30 mouse cellular contexts compared by ENCODE assay signal in genomic region chr3:70385961-70386360, GRCm38 (mm10).
"Had no signal": no experiment of that assay in that cellular context is flagged by ENCODE, and none has a peak within 500 bp of the region (broad histone marks: within the 10 kb centered on the region; RNA-seq: fewer than 3 reads in every experiment).

No protein-coding gene starts in this region.

- H3K4me1 ChIP-seq: limb, embryonic 10.5 days; limb, embryonic 12.5 days; limb, embryonic 15.5 days; liver, embryonic 12.5 days; liver, embryonic 13.5 days; liver, embryonic 15.5 days; lung, embryonic 15.5 days; megakaryocyte, embryonic 14.5 days; midbrain, embryonic 10.5 days; midbrain, embryonic 12.5 days; midbrain, embryonic 13.5 days; midbrain, embryonic 15.5 days; neural tube, embryonic 12.5 days had no signal

- DNase-seq: left cerebral cortex, postnatal 4 days; liver; liver, embryonic 13.5 days; liver, postnatal 0 days; lung, adult 18-20 months; lung, adult 2 months; lung, embryonic 14.5 days; lung, postnatal 10 days; lung, postnatal 14 days; lung, postnatal 36 days; lung, postnatal 4 days; midbrain, embryonic 14.5 days had no signal

- H3K4me3 ChIP-seq: limb, embryonic 10.5 days; limb, embryonic 12.5 days; limb, embryonic 13.5 days; limb, embryonic 15.5 days; liver, embryonic 12.5 days; liver, embryonic 13.5 days; liver, embryonic 15.5 days; lung, embryonic 15.5 days; megakaryocyte, embryonic 14.5 days; midbrain, embryonic 10.5 days; midbrain, embryonic 12.5 days; midbrain, embryonic 13.5 days; midbrain, embryonic 15.5 days; myocyte; neural tube, embryonic 12.5 days had no signal

- H3K9me3 ChIP-seq: limb, embryonic 10.5 days; limb, embryonic 12.5 days; limb, embryonic 13.5 days; limb, embryonic 15.5 days; liver, embryonic 12.5 days; liver, embryonic 13.5 days; liver, embryonic 15.5 days; lung, embryonic 15.5 days; megakaryocyte, embryonic 14.5 days; midbrain, embryonic 10.5 days; midbrain, embryonic 12.5 days; midbrain, embryonic 13.5 days; midbrain, embryonic 15.5 days; neural tube, embryonic 12.5 days had no signal

- H3K27me3 ChIP-seq: limb, embryonic 12.5 days; limb, embryonic 13.5 days; limb, embryonic 15.5 days; liver, embryonic 12.5 days; liver, embryonic 13.5 days; liver, embryonic 15.5 days; lung, embryonic 15.5 days; megakaryocyte, embryonic 14.5 days; midbrain, embryonic 12.5 days; midbrain, embryonic 13.5 days; midbrain, embryonic 15.5 days; neural tube, embryonic 12.5 days had no signal

- H3K4me2 ChIP-seq: limb, embryonic 12.5 days; limb, embryonic 13.5 days; limb, embryonic 15.5 days; liver, embryonic 11.5 days; liver, embryonic 12.5 days; liver, embryonic 13.5 days; liver, embryonic 15.5 days; lung, embryonic 14.5 days; lung, embryonic 15.5 days; midbrain, embryonic 11.5 days; midbrain, embryonic 12.5 days; midbrain, embryonic 13.5 days; midbrain, embryonic 15.5 days; neural tube, embryonic 12.5 days had no signal

- H3K36me3 ChIP-seq: limb, embryonic 10.5 days; limb, embryonic 12.5 days; limb, embryonic 13.5 days; limb, embryonic 15.5 days; liver, embryonic 12.5 days; liver, embryonic 13.5 days; liver, embryonic 15.5 days; lung, embryonic 15.5 days; midbrain, embryonic 10.5 days; midbrain, embryonic 12.5 days; midbrain, embryonic 13.5 days; midbrain, embryonic 15.5 days; neural tube, embryonic 12.5 days had no signal

- H3K9ac ChIP-seq: limb, embryonic 12.5 days; limb, embryonic 13.5 days; limb, embryonic 15.5 days; liver, embryonic 12.5 days; liver, embryonic 13.5 days; liver, embryonic 14.5 days; liver, embryonic 15.5 days; liver, postnatal 0 days; lung, embryonic 14.5 days; lung, embryonic 15.5 days; midbrain, embryonic 12.5 days; midbrain, embryonic 13.5 days; midbrain, embryonic 15.5 days; neural tube, embryonic 12.5 days had no signal

- H3K27ac ChIP-seq: limb, embryonic 10.5 days; limb, embryonic 12.5 days; limb, embryonic 13.5 days; limb, embryonic 15.5 days; liver, embryonic 12.5 days; liver, embryonic 13.5 days; liver, embryonic 14.5 days; liver, embryonic 15.5 days; lung, embryonic 15.5 days; macrophage; midbrain, embryonic 10.5 days; midbrain, embryonic 12.5 days; midbrain, embryonic 13.5 days; midbrain, embryonic 15.5 days; neural tube, embryonic 12.5 days had no signal
